Mouse (Mus musculus) lung, adult 2 months (tissue): ENCODE results near the gene Gm10320. TPM values are rescaled to one million over a fixed set of nuclear protein-coding genes. Genes with fewer than 3 reads are reported as not detected.

Experiments used
- DNase-seq: peaks from one replicate; pipeline ENCODE4 v3.0.0; 2022
- H3K4me1 ChIP-seq: fragments of 200-500 bp; 2 replicates; pipeline ENCODE4 v1.6.1; 2011; ENCODE audit warnings: low read length; ENCODE audit not compliant: control insufficient read depth, insufficient read depth
- H3K4me3 ChIP-seq: fragments of 200-500 bp; replicated peaks from 2 replicates; pipeline ENCODE3; 2011; ENCODE audit warnings: low read depth, mild to moderate bottlenecking, control low read depth, low read length; ENCODE audit errors: extremely low read depth
- CTCF ChIP-seq: fragments of 200-500 bp; IDR thresholded peaks from 2 replicates; pipeline ENCODE4 v1.5.1; 2011; ENCODE audit warnings: mild to moderate bottlenecking, low read length, control low read depth; ENCODE audit not compliant: insufficient read depth
- POLR2A ChIP-seq: fragments of 200-500 bp; IDR thresholded peaks from 2 replicates; pipeline ENCODE4 v1.6.1; 2011; ENCODE audit warnings: low read depth, mild to moderate bottlenecking, control low read depth, low read length, borderline replicate concordance; ENCODE audit errors: extremely low read depth
- WGBS: fragments of 180-500 bp; shearing (Covaris S2); methylation state at CpG from one replicate; pipeline ENCODE4 v1.1.7; 2018; 5-methylcytosine and 5-hydroxymethylcytosine counted together
- polyA plus RNA-seq: library from polyadenylated mRNA; depleted of rRNA; stranded (reverse); fragments of >200 nt; gene quantifications from 2 replicates; pipeline ENCODE4 v1.2.3, GENCODE M21; 2012

Gene Gm10320
- polyA plus RNA-seq, 1 experiment = 0.52 TPM

- Histone ChIP-seq H3K4me1 (no peaks in the 10 kb centered on the region), H3K4me3 (no peak overlapping the region)
- DNase-seq = no peak
- 38% methylated on average over 16 of the region's 16 CpGs for WGBS
- TF ChIP-seq CTCF (no peak), POLR2A (no peak)
Observed at GRCm38 (mm10) chr13:98496917-98497870, 5.4 kb upstream of the Gm10320 start.

- Histone ChIP-seq H3K4me1 (no peaks in the 10 kb centered on the region), H3K4me3 (no peak overlapping the region)
- DNase-seq = no peak
- no peak for TF ChIP-seq CTCF
- TF ChIP-seq POLR2A = no peak
- WGBS = 70% methylated on average over 7 of the region's 8 CpGs
Observed at GRCm38 (mm10) chr13:98494492-98495064, 2.8 kb upstream of the Gm10320 start.

DNA sequence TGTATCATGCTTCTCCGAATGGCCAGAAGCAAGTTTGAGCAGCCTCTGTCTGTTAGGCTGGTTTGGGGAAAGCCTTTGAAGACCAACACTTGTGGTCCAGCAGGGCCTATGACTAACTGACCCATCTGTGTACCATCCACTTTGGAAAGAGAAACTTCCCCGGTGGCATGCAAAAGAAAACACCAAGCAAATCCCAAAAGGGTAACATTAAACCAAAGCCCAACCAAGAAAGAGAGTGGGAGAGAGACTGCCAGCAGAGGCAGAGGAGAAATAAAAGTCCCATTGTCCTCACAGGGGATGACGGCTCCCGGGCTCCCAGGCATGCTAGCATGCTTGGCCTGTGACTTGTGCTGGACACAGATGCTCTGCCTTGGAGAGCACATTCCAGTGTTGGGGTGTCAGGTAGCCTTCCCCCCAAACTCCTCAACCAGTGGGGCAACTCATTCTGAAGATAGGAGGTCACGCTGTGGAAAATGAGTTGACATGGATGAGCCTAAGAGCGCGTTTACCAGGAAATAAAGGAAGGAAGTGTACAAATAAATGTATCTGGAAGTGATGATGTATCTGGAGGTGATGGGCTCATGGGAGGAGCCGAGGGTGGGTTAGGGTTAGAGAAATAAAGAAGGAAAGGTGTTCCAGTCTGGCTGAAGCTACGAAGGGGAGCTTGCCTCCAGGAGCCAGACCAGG lies 911 bp upstream of the Gm10320 start:
- 52% methylated on average over 9 of the region's 9 CpGs for WGBS
- no peaks in the 10 kb centered on the region for H3K4me1 ChIP-seq
- TF ChIP-seq POLR2A (no peak), CTCF (no peak)
- no peak overlapping the region for H3K4me3 ChIP-seq
- DNase-seq = no peak

DNA sequence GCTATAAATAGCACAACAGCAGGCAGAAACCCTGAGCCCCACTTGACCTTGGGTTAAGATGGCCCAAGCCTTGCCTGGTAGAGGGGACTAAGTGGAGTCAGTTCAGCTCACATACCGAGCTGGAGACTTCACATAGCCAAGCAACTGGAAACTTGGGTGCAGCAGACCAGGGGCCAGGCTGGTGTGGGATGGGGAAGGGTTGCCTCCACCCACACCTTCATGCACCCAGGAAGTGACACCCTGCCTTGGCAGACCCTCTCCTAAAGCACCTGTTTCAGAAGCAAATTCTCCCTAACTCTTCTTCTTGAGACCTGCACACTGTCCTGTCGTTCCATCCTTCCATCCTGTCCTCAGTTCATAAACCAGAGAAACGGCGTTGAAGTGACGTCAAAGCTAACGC lies 5.1 kb downstream of the Gm10320 start:
- no peak for TF ChIP-seq POLR2A
- no peak for TF ChIP-seq CTCF
- no peaks in the 10 kb centered on the region for H3K4me1 ChIP-seq
- H3K4me3 ChIP-seq = no peak overlapping the region
- no peak for DNase-seq
- 87% methylated on average over 6 of the region's 6 CpGs for WGBS

DNA sequence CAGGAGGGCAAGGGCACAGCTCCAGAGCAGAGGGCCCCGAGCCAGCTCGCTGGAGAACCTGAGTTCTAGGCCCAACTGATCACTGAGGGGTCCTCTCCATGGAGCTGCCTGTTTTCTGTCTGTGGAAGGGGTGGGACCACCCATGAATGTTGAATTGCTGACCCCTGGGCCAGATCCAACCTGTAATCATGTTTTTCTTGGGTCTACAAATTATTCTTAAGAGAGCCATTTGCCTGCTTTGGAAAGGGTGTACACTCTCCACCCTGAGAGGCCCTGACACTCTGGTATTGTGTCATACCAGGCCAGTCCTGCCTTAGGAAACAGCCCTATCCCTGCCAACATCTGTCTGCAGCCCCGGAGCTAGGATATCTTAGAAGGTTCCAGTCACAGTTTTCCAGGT lies 5.6 kb downstream of the Gm10320 start:
- Histone ChIP-seq H3K4me3 (no peak overlapping the region), H3K4me1 (no peaks in the 10 kb centered on the region)
- DNase-seq = no peak
- TF ChIP-seq POLR2A = no peak
- WGBS = 68% methylated on average over 3 of the region's 3 CpGs

DNA sequence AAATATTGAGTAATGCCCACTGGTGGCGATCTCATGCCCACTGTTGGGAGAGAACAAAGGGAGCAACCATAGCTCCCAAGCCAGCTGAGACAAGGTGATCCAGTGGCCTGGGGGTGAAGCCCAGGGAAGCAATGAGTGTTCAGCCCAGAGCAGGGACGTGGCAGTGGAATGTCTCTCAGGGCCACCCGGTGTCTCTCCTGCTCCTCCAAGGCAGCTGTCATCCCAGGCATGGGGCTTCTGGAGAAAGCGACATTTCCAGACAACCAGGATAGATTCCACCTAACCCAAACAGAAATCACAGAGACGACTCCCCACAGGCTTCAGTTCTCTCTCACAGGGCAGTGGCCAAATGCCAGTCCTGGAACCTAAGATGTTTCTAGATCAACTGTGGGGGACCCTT lies 6.4 kb downstream of the Gm10320 start:
- Histone ChIP-seq H3K4me1 (no peaks in the 10 kb centered on the region), H3K4me3 (no peak overlapping the region)
- no peak for TF ChIP-seq POLR2A
- no peak for TF ChIP-seq CTCF
- no peak for DNase-seq
- 76% methylated on average over 5 of the region's 5 CpGs for WGBS

- Histone ChIP-seq H3K4me1 (no peaks in the 10 kb centered on the region), H3K4me3 (no peak overlapping the region)
- 62% methylated on average over 3 of the region's 3 CpGs for WGBS
- no peak for TF ChIP-seq CTCF
- no peak for TF ChIP-seq POLR2A
- no peak for DNase-seq
Observed at GRCm38 (mm10) chr13:98477991-98478390, 13.8 kb downstream of the Gm10320 start.

DNA sequence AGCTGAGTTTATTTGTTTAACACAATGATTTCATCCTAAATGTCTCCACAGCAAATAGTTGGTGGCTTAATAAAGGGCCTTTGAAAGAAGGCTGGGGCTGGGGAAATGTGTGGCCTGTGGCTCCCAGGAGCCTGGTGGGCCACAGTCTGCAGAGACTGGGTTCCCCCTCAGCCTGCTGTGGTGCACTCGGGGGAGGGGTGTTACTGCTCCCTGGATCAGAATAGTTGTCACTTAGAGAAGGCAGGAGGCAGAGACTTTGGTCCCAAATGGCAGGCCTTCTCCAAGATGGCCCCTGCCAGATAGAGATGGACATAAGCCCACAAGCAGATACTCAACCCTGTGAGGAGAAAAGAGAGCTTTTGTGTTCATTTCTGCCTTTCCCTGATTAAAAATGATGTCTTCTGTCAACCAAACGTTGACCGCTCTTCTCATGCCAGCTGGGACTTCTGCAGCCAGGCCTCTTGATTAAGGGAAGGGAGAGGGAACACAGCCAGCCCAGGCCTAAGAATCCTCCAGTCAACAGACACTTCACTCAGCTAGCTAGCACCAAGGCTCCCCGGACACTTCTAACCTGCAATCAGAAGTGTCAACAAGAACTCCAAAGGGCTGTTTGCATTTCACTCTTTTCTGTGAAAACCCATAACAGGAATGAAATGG lies 14.8 kb downstream of the Gm10320 start:
- TF ChIP-seq CTCF (no peak), POLR2A (no peak)
- DNase-seq = no peak
- whole genome bisulfite sequencing = 49% methylated on average over 4 of the region's 4 CpGs
- no peak overlapping the region for H3K4me3 ChIP-seq
- no peaks in the 10 kb centered on the region for H3K4me1 ChIP-seq

DNA sequence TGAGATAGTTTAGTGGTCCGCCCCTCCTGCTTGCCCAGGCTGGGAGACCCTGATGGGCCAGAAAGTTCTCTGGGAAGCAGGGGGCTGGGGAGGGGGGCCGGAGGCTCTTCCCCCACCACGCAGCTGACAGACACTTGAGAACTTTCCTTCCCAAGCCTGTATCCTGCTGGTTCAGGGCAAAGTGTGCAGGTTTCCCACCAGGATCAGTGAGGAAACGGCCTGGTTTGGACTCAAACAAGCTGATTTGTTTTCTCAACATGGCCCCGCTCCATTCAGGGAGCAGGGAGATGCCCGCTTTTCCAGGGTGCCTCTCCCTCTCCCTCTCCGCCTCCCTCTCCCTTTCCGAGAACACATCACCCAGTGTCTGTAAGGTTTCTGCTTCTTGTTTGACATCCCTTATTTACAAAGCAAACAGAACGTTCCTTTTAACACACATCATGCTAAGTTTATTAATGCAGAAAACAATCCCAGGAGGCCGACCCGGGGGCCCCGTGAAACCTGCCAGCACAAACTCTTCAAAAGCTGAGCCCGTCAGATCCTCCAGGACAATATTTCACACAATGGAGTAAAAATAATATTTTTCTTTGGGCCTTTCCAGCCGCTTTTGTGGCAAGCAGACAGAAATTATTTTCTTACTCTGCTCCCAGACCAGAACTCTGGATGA lies 15.5 kb downstream of the Gm10320 start:
- Histone ChIP-seq H3K4me3 (no peak overlapping the region), H3K4me1 (no peaks in the 10 kb centered on the region)
- 39% methylated on average over 14 of the region's 14 CpGs for WGBS
- DNase-seq = no peak
- TF ChIP-seq CTCF = no peak
- TF ChIP-seq POLR2A = no peak
